35 mouse cellular contexts compared by ENCODE assay signal in genomic region chr7:116711541-116711940, GRCm38 (mm10).
"Had no signal": no experiment of that assay in that cellular context is flagged by ENCODE, and none has a peak within 500 bp of the region (broad histone marks: within the 10 kb centered on the region; RNA-seq: fewer than 3 reads in every experiment).

No protein-coding gene starts in this region.

- DNase-seq: heart, postnatal 10 days; heart, postnatal 14 days; heart, postnatal 36 days; heart, postnatal 4 days; kidney, adult 11 months; kidney, adult 18-20 months; kidney, adult 2 months; kidney, adult 8-10 months; kidney, adult 9 months; kidney, postnatal 10 days; kidney, postnatal 14 days; kidney, postnatal 25 days; kidney, postnatal 36 days; kidney, postnatal 4 days; layer of hippocampus, adult 9-11 months; layer of hippocampus, postnatal 36 days had no signal

- H3K4me2 ChIP-seq: heart, embryonic 11.5 days; heart, embryonic 12.5 days; heart, embryonic 13.5 days; heart, embryonic 15.5 days; hindbrain, embryonic 12.5 days; hindbrain, embryonic 13.5 days; hindbrain, embryonic 14.5 days; hindbrain, embryonic 15.5 days; intestine, embryonic 15.5 days; kidney, embryonic 15.5 days had no signal

- H3K27me3 ChIP-seq: heart, embryonic 12.5 days; heart, embryonic 13.5 days; heart, embryonic 15.5 days; hindbrain, embryonic 12.5 days; hindbrain, embryonic 15.5 days; intestine, embryonic 15.5 days; kidney, embryonic 15.5 days had no signal

- H3K9ac ChIP-seq: heart, embryonic 12.5 days; heart, embryonic 13.5 days; heart, embryonic 15.5 days; hindbrain, embryonic 12.5 days; hindbrain, embryonic 13.5 days; hindbrain, embryonic 14.5 days; hindbrain, embryonic 15.5 days; intestine, embryonic 15.5 days; kidney, embryonic 15.5 days had no signal

- H3K4me1 ChIP-seq: heart, embryonic 10.5 days; hindbrain, embryonic 12.5 days; intestine, embryonic 15.5 days; kidney, embryonic 15.5 days had no signal

- H3K27ac ChIP-seq: heart, embryonic 10.5 days; heart, embryonic 13.5 days; heart, embryonic 15.5 days; hindbrain, embryonic 10.5 days; hindbrain, embryonic 12.5 days; hindbrain, embryonic 13.5 days; hindbrain, embryonic 14.5 days; hindbrain, embryonic 15.5 days; hindbrain, postnatal 0 days; intestine, embryonic 15.5 days; kidney, embryonic 15.5 days; kidney, postnatal 0 days; layer of hippocampus, adult 2 months had no signal

- H3K4me3 ChIP-seq: heart, embryonic 10.5 days; heart, embryonic 12.5 days; heart, embryonic 13.5 days; heart, embryonic 15.5 days; hindbrain, embryonic 10.5 days; hindbrain, embryonic 12.5 days; hindbrain, embryonic 13.5 days; hindbrain, embryonic 15.5 days; intestine, embryonic 15.5 days; kidney, embryonic 15.5 days; layer of hippocampus, adult 2 months had no signal

- ATAC-seq: hindbrain, embryonic 16.5 days; hindbrain, postnatal 0 days; inflammation-experienced regulatory T-cells, adult 6 months; intestine, embryonic 15.5 days; intestine, embryonic 16.5 days; intestine, postnatal 0 days had no signal

- H3K9me3 ChIP-seq: heart, embryonic 10.5 days; heart, embryonic 12.5 days; heart, embryonic 13.5 days; heart, embryonic 15.5 days; hindbrain, embryonic 10.5 days; hindbrain, embryonic 12.5 days; hindbrain, embryonic 13.5 days; hindbrain, embryonic 15.5 days; intestine, embryonic 15.5 days; kidney, embryonic 15.5 days had no signal

- H3K36me3 ChIP-seq: heart, embryonic 10.5 days; heart, embryonic 12.5 days; heart, embryonic 13.5 days; heart, embryonic 15.5 days; hindbrain, embryonic 10.5 days; hindbrain, embryonic 12.5 days; hindbrain, embryonic 13.5 days; hindbrain, embryonic 15.5 days; intestine, embryonic 15.5 days; kidney, embryonic 15.5 days had no signal
